Mouse (Mus musculus) hematopoietic stem cell, adult 5-6 weeks (primary cell): ENCODE measurements around the gene Phldb3. TPM values are rescaled to one million over a fixed set of nuclear protein-coding genes. Genes with fewer than 3 reads are reported as not detected.

Experiments used
- ATAC-seq, 2 experiments: fragments of 125-278 bp in 1 of 2; replicated peaks in 1 of 2; 2 replicates each; pipeline ENCODE4 v1.8.0; 2016 to 2017; ENCODE audit warnings: inconsistent platforms in 2 of 2, mild to moderate bottlenecking in 2 of 2, moderate number of reproducible peaks in 2 of 2, low read depth in 1 of 2, moderate TSS enrichment in 1 of 2; ENCODE audit not compliant: low FRiP score in 2 of 2, poor library complexity in 2 of 2, severe bottlenecking in 2 of 2, insufficient read depth in 1 of 2, low TSS enrichment in 1 of 2
- total RNA-seq: library from RNA; stranded (forward); fragments of 172-1452, 232-1000 nt; gene quantifications from 2 replicates; pipeline ENCODE4 v1.2.3, GENCODE M21; 2017

Phldb3 gene
- total RNA-seq, 1 experiment from 2014 or later, result 17.5 TPM

GRCm38 (mm10) chr7:24591735-24592134, 18.8 kb upstream of the Phldb3 start:
- ATAC-seq, result no peak

GRCm38 (mm10) chr7:24592163-24592562, 18.4 kb upstream of the Phldb3 start:
- ATAC-seq, result no peak

GRCm38 (mm10) chr7:24592781-24593180, 17.8 kb upstream of the Phldb3 start:
- no peak for ATAC-seq

- peak; percentile 88 to 92 for ATAC-seq
These were observed 16.8 kb upstream of the Phldb3 start for GRCm38 (mm10) chr7:24593621-24594308.

- no peak for ATAC-seq
These were observed 16.2 kb upstream of the Phldb3 start for GRCm38 (mm10) chr7:24594309-24594803.

- ATAC-seq, result peak in 1 of 2 experiments; percentile 40; a peak in 1 of 4 replicates
These were observed 15.1 kb upstream of the Phldb3 start for GRCm38 (mm10) chr7:24595464-24595863.

- no peak for ATAC-seq
These were observed 12.4 kb upstream of the Phldb3 start for GRCm38 (mm10) chr7:24598121-24598520.

GRCm38 (mm10) chr7:24599211-24600067, 11.1 kb upstream of the Phldb3 start:
- no peak for ATAC-seq

- ATAC-seq, result peak; percentile 97 to 99
These were observed 9.5 kb upstream of the Phldb3 start for GRCm38 (mm10) chr7:24600941-24601597.

GRCm38 (mm10) chr7:24605561-24605960, 5.0 kb upstream of the Phldb3 start:
- ATAC-seq, result no peak

GRCm38 (mm10) chr7:24606046-24606445, 4.5 kb upstream of the Phldb3 start:
- ATAC-seq, result no peak

GRCm38 (mm10) chr7:24608017-24608416, 2.5 kb upstream of the Phldb3 start:
- ATAC-seq, result peak; percentile 71 to 81

GRCm38 (mm10) chr7:24608561-24608960, 2.0 kb upstream of the Phldb3 start:
- ATAC-seq, result peak; percentile 39 to 40

- ATAC-seq, result peak; percentile 77 to 80
These were observed 424 bp downstream of the Phldb3 start for GRCm38 (mm10) chr7:24610879-24611494.

- no peak for ATAC-seq
These were observed 1.1 kb downstream of the Phldb3 start for GRCm38 (mm10) chr7:24611709-24612108.

- ATAC-seq, result no peak
These were observed 1.8 kb downstream of the Phldb3 start for GRCm38 (mm10) chr7:24612308-24612910.

GRCm38 (mm10) chr7:24614816-24615215, 4.3 kb downstream of the Phldb3 start:
- ATAC-seq, result no peak
